Mouse (Mus musculus) spleen, postnatal 10 days (tissue): ENCODE results near the gene Slc16a6.

ENCODE experiments used
- DNase-seq, 2 experiments: peaks; one replicate each; pipeline ENCODE4 v3.0.0; 2021 to 2022; ENCODE audit warnings: low spot score in 2 of 2

The Slc16a6 gene

GRCm38 (mm10) chr11:109487111-109487510 lies 13.7 kb upstream of the Slc16a6 start:
- DNase-seq, result no peak

- peak in 1 of 2 experiments; percentile 55 for DNase-seq
These were observed 12.1 kb upstream of the Slc16a6 start for GRCm38 (mm10) chr11:109485398-109486045.

GRCm38 (mm10) chr11:109480440-109480839 lies 7.0 kb upstream of the Slc16a6 start:
- DNase-seq, result no peak

DNA sequence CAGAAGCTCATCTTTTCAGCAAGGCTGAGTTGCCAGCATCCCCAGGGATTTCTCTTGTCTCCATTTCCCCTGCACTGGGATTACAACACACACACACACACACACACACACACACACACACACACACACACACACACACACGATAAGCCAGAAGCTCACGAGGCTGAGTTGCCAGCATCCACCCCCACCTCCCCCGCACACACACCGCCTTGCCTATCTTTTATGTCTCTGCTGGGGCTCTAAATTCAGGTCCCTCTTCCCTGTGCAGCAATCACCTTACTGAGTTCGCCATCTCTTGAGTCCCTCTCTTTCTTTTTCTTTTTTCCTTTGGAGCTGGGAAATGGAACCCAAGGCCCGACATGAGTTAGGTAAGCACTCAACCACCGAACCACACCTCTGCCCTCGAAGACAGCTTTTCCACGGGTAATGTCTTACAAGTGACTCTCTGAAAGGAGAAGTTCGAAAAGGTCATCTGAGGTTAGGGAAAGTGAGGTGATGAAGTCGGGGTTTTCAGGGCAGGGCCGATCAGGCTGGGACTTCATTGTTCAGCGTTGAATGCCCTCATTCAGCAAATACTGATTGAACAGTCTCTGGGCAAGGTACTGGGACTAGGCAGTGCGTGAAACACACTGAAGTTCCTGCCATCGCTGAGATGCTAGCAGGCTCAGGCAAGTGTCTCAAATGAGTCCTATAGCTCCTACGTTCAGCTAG lies 6.3 kb upstream of the Slc16a6 start:
- peak in 1 of 2 experiments; percentile 8 for DNase-seq

DNA sequence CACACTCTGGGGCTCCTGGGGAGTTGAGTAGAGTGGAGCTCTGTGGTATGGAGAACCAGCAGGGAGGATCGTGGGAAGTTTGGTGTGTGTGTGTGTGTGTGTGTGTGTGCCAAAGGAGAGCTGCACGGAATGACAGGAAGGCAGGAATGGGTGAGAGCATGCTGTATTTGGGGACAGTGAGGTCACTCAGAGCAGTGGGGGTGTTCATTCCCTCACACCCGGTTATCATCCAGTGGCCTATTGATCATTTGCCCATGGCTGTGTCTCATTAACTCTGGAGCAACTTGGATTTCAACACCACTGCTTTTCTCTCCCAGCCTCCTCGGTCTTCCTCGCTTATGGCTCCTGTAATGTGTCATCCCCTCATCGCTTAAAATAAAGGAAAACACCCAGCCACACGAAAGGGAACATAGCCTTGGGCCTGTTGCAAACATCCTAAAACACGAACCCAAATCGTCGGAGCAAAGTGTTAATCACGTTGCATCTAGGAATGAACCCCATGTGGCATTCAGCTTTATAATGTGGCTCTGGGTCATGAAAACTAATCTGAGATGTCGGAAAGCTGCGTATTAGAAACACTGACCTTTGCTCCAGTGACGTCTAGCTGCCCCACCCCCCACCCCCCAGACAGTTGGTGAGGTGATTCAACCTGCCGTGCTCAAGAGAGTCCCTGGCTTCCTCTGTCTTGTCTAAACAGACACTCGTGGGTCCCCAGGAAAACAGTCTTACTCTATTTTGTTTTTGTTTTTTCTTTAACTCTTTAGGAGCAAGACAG lies 4.4 kb upstream of the Slc16a6 start:
- DNase-seq, result no peak

DNA sequence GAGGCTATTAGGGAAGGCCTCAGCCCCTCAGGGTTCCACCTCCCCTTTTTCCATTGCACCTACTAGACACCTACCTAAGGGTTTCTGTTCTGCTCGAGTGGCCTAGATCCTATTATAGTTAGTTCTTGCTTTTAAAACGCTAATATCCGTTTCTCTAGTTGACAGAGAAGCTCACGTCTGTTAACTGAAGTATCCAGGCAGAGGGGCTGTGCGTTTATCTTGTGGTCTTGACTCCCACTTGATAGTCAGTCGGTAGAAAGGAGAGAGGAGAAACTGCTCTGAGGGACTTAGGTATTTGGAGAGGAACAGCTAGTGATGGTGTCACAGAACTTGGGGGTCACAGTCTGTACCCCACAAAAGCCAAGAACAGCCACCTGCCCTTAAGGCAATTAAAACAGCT lies 3.3 kb upstream of the Slc16a6 start:
- no peak for DNase-seq

- no peak for DNase-seq
These were observed 2.8 kb upstream of the Slc16a6 start for GRCm38 (mm10) chr11:109476241-109476640.

- DNase-seq, result no peak
These were observed 2.3 kb upstream of the Slc16a6 start for GRCm38 (mm10) chr11:109475717-109476116.

- DNase-seq, result no peak
These were observed 1.4 kb upstream of the Slc16a6 start for GRCm38 (mm10) chr11:109474836-109475235.

DNA sequence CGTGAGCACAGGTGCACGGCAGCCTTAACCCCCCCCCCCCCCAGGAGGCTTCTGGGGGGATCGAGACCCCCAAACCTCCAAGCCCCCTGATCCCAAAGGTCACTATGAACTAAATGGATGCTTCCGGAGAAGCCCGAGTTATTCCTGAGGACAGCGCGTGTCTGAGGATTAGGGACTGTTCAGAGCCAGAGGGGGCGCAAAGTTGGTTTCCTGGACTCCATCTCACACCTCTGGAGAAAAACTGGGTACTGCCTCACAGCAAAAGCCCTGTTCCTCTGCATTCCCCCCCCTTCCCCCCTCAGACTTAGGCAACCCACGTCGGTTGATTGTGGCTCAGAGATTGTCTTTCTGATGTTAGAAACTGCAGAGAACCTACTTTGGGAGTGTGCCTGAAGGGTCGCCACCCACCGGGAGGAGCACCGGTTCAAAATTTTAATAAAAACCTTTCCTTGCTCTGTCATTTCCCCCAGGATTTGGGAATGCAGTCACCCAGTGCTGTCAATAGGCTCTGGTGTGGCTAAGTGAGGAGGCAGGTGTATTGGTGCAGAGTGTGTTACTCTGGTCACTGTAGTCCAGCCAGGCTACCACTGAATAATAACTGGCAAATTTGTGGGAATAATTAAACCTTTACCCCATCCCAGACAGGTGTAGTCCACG lies 816 bp upstream of the Slc16a6 start:
- peak in 1 of 2 experiments; percentile 38 for DNase-seq

- DNase-seq, result no peak
These were observed 602 bp downstream of the Slc16a6 start for GRCm38 (mm10) chr11:109472821-109473170.

- DNase-seq, result peak; percentile 74 to 82
These were observed 1.2 kb downstream of the Slc16a6 start for GRCm38 (mm10) chr11:109472171-109472691.

DNA sequence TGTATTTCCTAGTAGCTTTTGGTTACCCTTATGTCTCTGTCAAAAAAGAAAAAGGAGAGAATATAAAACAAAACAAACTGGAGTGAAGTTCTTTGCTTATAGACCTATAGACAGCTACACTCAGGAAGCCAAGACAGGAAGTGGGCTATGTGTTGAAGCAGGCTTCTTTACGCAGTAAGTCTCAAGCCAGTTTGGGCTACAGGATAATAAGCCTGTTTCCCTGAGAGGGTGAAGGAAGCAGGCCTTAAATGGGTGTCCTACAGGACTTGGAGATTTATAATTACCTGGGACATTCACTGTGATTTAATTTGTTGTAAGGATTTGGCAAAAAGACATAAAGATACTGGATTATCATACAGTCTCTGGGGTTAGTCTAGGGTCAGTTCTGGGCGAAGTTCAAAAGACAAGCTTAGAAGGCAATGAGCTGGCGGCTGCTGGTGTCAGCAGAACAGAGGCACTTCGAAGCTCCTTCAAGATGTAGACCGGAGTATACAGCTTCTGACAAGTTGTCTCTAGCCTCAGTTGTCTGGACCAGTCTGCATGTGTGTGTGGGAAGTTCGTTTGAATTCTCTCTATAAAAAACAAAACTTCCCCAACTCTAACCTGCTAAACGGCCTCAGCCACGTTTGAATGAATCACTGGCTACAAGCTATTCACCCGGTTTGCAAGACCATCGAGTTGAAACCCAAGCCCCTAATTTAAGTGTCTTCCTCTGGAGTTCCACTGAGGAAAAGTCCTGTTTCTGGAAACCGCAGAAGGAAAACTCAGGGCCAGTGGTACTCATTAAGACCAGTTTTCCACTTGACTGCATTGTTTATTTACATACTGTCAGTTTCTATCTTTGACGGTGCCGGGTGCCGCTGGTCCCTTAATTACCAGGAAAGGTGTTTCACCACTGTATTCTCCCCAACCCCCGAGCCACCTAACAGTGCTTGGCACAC lies 2.2 kb downstream of the Slc16a6 start:
- peak; percentile 52 to 54 for DNase-seq

DNA sequence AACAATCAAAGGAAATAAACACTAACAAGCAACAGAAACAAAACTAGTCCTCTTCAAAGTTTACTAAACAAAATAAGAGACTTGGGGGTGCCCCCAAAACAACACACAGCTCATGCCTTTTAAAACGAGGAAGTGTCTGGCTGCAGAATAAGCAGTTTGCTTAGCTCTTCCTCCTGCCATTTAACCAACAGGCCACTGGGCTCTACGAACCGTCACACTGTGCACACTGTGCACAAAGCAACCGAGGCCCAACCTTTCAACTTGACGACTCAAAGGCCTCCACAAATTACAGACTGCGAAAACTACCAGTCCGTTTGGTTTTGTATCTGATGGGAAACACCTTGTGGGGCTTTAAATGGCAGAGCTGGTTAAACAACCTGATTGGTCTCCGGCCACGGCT lies 3.2 kb downstream of the Slc16a6 start:
- peak; percentile 55 to 56 for DNase-seq

GRCm38 (mm10) chr11:109468133-109468532 lies 5.3 kb downstream of the Slc16a6 start:
- DNase-seq, result no peak

GRCm38 (mm10) chr11:109466987-109467386 lies 6.4 kb downstream of the Slc16a6 start:
- no peak for DNase-seq

DNA sequence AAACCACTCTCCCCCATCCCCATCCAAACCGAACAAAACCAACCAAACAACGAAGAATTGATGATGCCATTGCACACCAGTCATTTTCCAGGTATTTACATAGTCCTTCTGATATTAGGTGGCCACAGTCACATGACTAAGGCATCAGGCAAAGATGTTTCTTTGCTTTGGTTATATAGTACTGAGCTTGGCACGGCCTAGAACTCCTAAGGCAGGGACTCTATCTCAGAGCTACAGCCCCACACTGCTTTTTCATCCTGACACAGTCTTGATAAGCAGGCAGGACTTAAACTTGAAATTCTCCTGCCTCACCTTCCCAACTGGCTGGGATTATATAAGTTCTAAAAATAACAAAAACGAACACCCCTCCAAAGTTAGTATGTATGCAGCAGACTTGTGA lies 8.3 kb downstream of the Slc16a6 start:
- no peak for DNase-seq

- no peak for DNase-seq
These were observed 12.8 kb downstream of the Slc16a6 start for GRCm38 (mm10) chr11:109460586-109460985.

DNA sequence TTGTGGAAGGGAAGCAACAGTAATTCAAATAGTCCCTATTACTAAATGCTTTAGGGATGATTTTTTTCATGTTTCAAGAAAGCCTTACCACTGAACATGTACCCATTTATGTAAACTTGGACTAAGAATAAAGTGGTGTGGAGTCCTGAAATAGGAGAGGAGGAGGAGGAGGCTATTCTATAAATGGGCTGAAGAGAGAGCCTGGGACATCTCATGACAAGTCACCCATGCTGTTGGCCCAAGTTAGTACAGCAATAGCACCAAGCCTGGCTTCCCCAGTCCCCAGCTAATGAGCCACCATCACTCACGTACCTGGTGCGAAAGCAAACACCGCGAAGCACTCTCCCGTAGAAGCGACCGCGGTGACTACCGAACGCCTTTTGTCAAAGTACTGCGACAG lies 15.2 kb downstream of the Slc16a6 start:
- no peak for DNase-seq

DNA sequence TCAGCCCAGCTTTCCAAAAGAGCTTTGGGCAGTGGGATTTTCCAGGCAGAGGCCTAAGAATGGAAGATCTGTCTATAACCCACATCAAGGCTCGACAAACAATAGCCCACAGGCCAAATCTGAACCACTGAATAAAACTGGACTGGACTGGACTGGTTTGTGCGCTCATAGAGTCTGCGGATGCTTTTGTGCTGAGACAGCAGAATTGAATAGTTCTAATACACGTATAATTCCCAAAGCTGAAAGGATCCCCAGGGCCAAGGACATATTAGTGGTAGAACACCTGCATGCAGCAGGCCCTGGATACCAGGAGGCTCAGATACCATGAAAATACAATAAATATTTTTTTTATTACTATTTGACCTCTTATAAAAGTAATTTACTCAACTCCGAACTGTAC lies 17.1 kb downstream of the Slc16a6 start:
- DNase-seq, result no peak

GRCm38 (mm10) chr11:109451169-109451568 lies 22.2 kb downstream of the Slc16a6 start:
- DNase-seq, result no peak
